Mouse (Mus musculus) v-Abl transformed pro-B cells (cell line): ENCODE measurements at regions not wholly inside any gene's neighbourhood (a gene's known extent, or its start where the extent isn't known, plus 50 kb on each side); places are given as distances from the start of the nearest gene placed in this dataset.

Source experiments
- in situ Hi-C, 2 experiments: fragments of 400-800 bp; cut with MboI; formaldehyde crosslinking; loops; one replicate each; pipeline ENCODE4 v1.15.1; 2025; ENCODE audit not compliant: unreplicated experiment in 2 of 2

DNA sequence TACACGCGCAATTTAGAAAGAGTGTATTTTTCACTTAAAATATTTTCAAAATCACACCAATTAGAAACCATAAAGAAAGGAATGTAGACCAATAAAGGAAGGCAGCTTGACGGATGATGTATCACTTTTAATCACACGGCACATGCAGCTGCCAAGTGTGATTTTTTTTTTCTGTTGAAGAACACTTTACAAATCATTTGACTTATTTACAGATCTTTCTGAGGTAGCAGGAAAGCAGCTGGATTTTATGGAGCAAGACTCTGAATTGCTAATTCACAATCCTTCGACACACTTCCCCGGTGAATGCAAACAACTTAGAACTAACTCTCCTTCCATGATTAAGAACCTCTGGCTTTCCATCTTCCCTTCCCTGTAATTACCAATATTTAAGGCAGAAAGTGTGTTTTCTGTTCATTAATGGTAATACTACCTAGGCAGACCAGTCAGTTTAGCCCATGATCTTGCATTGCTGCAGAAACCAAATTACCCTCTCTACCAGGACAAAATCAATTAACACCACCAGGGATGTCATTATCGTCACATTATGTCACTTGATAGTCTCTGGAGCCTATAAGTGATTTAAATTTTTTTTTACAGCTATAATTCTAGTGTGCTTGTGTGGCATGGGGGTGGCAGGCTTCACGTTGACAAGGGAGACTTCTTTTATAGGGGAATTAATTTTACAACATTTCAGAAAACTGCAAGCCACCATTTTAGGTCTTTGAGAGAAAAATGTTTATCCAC, 239.3 kb upstream of the Veph1 start:
- in situ Hi-C loops = no loop called here

DNA sequence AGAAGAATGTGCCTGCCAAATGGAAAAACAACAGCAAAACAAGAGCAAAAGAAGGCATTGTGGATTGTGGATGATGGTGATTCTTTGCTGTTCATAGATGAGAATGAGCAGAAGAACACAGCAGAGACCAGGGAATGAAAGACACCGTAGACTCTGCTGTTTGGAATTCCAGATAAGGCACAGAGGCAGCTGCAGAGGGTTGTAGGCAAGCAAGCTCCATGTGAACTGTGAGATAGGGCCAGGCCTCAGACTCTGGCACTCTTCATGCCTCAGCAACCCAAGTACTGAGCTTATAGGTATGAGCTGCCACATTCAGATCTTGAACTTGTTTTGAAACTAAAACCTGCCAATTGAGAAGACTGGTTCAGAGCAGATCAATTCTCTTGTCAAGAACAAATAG, 223.3 kb upstream of the Veph1 start:
- in situ Hi-C loops = no loop called here

DNA sequence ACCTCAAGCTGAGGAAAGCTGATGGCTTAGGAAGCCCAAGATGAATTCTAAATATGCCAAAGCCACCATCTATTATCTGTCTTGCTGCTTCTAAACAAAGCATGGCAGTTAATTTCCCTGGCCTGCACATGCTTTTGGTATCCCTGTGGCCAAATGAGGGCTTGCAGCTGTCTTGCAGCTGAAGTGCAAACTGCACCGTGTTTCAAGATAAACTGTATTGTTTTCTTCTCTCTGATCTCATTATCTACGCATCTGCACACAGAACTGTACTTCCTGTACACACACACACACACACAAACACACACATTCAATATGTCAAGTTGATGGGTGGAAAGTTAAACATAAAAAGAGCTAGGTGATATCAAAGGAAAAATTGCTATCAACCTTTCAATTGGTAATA, 221.7 kb upstream of the Veph1 start:
- in situ Hi-C loops = no loop called here

DNA sequence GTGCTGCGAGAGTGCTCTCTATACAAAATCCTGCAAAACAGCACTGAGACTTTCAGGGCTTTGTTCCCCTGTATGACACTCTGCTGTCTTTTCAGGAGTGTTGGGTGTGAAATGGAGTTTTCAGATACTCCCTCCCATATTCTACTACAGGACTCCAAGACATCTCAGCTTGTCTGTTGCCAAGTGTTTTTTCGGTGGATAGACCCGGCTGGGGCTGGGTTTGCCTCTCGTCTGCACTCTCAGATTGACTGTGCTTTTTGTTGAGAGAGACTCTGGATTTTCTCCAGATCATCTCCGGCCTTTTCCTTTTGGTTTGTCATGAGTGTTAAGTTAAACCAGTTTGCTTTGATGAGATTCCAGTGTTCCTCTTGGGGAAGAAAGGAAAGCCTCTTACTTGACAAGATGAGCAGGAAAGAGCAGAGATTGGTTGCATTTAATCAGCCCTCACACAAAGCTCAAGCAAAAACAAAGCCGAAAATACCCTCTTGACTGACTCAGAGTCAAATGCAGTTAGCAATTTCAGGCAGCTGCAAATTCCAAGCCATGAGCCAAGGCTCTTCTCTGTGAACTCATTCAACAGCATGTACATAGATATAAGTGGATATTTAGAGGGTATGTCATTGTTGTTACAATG, 219.3 kb upstream of the Veph1 start:
- in situ Hi-C loops = no loop called here

DNA sequence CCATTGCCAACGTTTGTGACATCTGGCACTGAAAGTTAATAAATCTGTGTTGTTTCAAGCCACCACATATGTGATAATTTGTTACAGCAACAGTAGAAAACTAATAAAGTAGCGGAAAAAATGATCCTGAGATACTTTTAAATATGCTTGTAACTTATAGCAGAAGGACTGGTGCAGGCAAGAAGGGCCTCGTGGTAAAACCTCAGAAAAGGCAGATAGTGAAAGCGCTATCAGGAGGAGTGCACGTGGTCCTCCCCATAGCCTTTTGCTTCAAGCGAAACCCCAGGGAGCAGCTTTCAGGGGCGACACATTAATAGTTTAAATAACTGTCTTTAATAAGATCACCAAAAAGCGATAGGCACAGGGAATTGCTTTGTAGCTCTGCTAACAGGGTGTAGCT, 217.9 kb upstream of the Veph1 start:
- in situ Hi-C loops = no loop called here

DNA sequence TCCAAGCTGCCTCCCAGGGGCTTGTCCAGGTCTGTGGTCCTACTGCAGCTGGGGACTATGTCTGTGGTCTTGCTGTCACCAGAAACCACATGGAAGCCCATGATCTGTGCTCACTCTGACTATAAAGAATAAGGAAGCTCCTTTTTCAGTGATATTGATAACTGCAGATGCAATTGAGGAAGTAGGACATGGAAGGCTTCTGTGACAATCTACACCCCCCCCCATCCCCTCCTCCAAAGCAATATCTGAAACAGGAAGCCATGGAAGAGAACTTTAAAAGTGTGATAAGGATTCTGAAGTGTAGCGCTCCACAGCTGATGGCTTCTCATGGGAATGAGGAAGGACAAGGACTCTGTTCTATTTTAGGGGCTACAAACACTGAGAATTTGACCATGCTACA, 215.8 kb upstream of the Veph1 start:
- in situ Hi-C loops = no loop called here

DNA sequence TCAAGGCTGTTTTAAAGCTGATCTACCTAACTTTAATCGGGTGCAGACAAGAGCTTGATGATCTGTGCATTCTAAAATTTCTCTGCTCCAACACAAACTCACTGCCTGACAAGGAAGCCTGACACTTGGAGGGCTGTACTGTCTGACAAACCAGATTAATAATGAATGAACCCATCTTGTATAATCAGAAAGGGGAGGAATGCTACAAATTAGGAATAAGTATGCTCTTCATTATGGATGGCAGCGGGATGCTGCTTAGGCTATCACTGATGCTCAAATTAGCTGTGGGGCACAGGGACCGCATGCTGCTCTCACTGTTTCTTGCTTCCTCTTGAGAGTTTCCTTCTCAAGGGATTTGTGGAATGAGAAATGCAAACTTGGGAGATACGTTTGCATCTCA, 213.8 kb upstream of the Veph1 start:
- in situ Hi-C loops = no loop called here

DNA sequence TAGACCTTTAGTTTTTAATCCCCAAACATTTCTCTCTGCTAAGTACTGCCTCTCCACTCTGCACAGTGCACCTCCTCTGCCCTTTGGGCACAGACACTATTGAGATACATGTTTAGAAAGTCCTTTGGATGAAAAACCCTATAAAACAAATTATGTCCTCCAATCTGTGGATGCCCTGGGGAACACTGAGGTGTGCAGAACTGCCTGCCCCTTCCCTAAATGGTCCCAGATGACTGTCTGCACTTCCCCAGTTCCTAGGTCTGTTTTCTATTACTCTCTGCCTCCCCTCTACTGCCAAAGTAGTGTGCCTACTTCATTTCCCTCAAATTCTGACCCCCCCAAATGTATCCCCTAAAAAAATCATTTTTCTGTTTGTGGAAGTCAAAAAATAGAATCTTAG, 209.5 kb upstream of the Veph1 start:
- in situ Hi-C loops = no loop called here

DNA sequence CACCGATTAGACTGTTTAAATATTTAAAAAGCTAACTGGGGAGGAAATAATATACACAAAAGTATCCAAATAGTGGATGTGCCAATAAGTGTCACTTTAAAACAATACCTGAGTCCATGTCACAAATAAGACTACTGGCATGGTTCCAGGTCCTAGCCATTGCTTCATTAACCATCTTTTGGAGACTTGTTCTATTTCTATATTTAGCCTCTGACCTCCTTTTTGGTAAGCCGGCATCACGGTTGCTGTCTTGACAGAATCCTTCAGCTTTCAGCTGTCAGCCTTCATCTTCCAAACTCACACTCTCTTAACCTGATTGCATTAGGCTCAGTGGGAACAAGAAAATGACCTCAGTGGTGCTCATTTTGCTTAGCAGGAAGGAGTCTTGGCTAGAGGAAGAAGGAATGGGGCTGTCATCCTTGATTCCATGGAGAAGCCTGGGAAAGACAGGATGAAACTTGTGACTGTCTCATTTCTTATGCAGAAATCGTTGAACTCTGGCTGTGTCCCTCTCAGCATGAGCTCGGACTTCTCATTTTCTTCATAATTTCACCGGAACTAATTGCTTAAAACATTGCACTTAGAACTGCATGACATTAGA, 208.9 kb upstream of the Veph1 start:
- in situ Hi-C loops = no loop called here

DNA sequence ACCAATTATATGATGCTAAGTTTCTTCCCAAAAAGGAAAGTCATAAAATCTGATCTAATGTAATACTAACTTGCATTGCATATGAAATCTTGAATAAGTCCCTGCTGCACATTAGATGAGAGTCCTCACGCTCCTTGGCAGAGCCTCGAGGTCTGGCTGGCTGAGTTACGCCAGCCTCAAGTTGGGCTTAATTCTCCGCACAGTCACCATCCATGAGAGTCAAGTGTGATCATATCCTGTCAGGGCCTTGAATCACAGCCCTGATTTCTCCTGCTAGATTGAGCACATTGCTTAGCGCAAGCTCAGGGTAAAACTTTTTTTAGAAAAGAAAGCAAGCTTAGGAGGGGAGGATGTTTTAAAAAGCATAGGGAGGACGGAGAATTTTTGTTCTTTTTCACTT, 208.1 kb upstream of the Veph1 start:
- in situ Hi-C loops = no loop called here

DNA sequence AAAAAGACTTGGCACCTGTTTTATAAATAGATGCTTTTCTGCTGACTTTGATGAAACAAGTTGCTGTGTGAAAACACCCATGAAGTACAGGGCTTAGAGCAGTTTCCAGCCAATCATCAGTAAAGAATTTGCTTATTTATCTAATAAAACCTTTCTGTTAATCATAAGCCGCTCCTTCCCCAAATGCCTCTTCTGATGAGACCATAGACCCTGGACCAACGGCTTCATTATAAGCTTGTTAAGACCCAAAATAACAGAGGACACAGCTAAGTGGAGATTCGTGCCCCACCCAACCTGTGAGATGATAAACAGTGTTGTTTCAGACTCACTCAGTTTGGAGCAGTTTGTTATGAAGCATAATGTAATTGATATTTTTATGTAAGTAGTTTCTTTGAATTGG, 207.0 kb upstream of the Veph1 start:
- in situ Hi-C loops = no loop called here

DNA sequence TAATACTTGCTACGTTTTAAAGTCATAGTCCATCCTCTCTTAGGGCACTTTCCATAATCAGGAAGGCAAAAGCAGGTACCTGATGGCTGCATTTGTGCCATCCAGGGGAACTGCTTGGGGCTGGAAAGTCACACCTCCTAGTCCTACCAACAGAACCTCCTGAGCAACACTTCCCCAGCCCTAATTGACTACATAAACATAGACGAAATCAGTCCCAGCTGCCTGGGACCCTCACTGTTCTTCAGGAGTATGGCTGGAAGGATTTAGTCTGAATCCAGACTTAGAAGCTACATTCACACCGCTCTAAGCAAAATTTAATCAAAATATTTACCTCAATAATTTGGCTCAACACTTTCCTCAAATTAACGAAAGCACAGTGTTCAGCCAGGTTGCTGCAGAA, 205.2 kb upstream of the Veph1 start:
- in situ Hi-C loops = no loop called here

DNA sequence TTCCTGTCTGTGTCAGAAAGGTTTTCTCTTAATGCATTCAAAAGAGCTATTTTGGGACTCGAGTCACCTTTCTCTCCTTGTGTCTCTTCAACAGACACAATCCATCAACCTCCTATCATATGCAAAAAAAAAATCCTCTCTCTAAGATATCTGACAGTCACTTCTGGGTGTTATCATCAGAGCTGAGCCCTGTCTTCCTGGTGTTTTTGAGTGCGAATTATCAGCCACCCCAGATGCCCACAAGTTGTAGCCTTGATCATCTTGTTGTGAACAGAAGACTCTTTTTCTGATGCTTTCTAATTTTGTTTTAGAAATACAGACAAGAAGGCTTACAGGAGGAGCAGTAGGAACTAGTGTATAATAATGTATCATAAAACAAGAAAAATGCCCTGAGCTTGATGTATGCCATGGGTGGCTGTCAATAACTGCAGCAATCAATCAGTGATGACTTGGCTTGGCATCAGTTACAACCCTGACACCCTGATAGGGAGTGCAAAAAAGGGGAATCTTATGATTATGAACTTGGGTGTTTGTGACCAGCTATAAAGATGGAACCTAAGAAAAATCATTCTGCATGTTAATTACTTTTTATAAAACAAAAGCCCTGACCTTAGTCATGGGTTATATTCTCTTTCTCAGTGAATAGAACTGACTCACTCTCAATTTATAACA, 197.9 kb upstream of the Veph1 start:
- in situ Hi-C loops = no loop called here

DNA sequence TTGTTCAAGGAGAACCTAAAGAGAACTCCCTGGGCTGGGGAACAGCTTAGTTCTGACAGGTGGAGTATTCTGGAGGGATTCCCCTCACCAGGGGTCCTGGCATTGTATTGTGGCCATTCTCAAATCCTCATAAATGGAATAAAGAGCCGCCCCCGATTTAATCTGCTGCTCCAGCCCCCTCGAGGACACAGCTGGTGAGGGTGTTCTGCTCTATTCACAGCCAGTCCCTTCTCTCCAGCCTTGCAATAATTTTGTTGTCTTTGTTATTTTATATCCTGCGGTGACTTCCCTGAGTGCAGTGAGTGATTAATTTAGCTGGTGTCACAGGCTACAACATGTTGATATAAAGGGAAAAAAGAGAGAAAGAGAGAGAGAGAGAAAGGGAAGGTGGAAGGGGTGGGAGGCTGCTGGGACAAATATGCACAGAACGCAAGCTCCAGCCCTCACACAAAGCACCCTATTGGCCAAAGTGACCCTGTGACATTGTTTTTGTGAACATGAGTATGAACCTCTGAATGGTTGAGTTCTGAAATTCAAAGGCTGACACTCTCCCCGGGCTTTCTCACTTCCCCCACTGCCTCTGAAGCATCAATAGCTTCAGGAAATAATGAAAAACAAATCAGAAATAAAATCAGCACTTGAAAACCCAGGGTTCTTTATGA, 194.2 kb upstream of the Veph1 start:
- in situ Hi-C loops = no loop called here

DNA sequence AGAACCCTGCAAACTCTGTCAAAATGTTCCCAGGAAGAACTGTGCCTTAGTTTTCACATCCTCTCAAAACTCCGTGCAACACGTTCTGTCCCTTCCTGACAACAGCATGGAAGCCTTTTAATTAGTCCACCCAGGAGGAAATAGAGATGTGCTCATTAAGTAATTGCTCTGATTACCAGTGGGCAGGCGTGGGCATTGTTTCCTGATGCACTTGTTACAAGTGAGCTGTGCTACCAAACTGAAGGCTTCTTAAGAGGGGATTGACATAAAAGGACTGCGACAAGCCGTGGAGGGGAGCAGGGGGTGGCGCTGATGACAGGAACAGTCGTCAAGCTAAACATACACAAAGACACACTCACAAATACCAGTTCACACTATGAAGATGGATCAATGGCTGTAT, 192.1 kb upstream of the Veph1 start:
- in situ Hi-C loops = no loop called here

DNA sequence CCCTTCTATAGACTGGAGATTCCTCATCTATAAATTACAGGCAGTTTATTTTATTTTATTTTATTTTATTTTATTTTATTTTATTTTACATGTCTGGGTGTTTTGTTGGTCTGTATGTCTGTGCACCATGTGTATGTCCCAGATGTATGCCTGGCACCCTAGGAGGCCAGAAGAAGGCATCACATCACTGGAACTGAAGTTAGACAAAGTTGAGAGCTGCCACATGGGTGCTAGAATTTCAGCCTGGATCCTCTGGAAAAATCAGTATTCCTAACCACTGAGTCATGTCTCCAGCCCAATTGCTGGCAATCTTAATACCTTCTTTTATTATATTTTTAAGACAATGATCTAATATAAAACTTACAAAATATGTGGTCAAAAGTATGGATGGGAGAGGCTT, 190.0 kb upstream of the Veph1 start:
- in situ Hi-C loops = no loop called here

DNA sequence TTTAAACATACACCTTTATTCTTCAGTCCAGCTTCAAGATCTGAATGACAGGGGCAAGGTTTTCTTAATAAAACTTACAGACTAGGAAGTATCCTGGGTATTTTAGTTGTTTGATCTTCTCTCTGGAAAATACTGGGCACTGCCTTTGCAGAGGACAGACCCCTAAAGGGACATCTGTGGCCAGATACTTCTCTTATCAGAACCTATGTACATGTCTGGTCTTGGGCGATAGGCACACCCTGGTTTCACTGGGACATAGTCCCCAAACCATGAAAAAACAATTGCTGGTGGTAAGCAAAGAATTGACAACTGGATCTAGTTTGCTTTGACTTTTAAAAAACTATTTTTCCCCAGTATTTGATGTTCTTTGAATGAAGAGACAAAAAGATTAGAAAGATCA, 189.5 kb upstream of the Veph1 start:
- in situ Hi-C loops = no loop called here

DNA sequence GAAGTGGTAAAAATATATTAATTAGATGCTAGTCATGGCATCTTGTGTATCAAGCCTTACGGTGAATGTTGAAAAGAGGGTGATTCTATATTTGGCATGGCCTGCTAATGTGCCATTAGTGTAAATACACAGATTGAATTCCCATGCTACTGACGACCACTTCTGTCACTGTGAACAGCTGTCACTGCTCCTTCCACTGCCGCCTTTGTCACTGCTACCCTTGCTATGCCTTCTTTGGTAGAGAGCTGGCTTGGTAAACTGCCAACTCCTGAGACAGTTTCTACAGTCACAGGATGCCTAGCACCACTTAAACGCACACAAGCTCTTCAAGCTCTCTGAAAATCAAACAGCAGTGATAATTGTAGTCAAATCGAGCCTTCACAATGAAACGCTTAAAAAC, 184.1 kb upstream of the Veph1 start:
- in situ Hi-C loops = no loop called here

DNA sequence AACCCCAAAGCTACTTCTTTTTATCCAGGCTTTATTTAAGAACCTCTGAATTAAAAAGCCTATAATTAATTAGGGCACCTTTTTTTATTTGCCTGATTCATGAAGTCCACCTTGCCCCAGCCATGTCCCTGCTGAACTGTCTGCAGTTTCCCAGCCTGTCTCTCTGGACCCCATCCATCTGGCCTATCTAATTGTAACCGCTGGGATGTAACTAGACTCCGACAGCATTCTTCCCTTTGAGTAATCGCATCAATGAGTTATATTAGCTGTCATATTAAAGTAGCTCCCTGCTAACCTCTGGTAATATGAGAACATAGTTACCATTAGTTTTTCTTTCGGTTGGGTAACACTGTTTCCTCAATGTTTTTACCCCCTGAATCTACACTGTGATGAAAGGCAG, 182.6 kb upstream of the Veph1 start:
- in situ Hi-C loops = no loop called here

DNA sequence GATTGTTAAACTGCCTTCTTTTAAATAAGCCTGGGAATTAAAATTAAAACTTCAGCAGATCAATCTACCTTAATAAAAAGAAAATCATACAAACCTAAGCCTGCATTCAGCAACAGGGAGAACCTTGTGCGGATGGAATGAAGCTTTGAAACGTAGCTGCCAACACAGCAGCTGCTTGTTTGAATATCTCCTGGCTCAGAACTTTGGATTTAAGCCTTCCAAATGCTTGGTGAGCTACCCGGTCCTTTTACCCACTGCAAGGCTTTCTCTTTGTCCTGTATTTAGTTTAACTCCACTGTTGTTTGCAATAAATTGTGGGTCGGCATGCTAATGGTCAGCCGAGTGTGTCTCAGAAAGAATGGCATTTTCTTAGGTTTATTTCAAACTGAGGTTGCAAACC, 169.7 kb upstream of the Veph1 start:
- in situ Hi-C loops = no loop called here

DNA sequence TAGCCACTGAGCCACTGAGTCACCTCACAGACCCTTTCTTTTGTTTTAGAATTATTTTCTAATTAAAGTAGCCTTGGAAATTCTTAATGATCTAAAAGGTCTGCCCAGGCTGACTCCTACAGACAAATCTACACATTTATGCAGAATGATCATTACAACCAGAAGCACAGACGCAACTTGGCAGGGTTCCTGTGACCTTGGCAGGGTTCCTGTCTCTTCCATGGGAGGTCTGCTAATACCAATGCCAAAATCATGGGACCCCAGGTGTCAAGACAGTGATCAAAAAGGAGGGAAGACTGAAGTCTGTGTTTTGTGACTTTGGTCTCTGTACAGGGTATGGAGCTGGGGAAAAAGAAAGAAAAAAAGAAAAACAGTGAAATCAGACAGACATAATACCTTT, 168.7 kb upstream of the Veph1 start:
- in situ Hi-C loops = no loop called here
